Mouse (Mus musculus): ENCODE measurements around the gene Tbc1d2. TPM values are rescaled to one million over a fixed set of nuclear protein-coding genes. Genes with fewer than 3 reads are reported as not detected.
"Not testable (repeated sequence)": the region's sequence is repeated elsewhere in the genome, so short reads cannot be mapped to it uniquely, and the experiment has no call there.

The Tbc1d2 gene
- polyA plus RNA-seq, 1 experiment = 2.4 TPM

GRCm38 (mm10) chr4:46601258-46601843 lies 48.7 kb downstream of the Tbc1d2 start:
- H3K27ac ChIP-seq (replicated peaks; ENCODE audit: low read depth, low read length) = no peak overlapping the region
- peak overlapping the region; percentile 59 for H3K4me3 ChIP-seq (ENCODE audit: insufficient read depth, low read depth, low read length)
- H3K4me1 ChIP-seq (ENCODE audit: control insufficient read depth, insufficient read depth, insufficient read length, low read length) = no peaks in the 10 kb centered on the region

- H3K4me3 ChIP-seq (ENCODE audit: insufficient read depth, low read depth, low read length) = peak overlapping the region; percentile 59
- no peak overlapping the region for H3K27ac ChIP-seq (replicated peaks; ENCODE audit: low read depth, low read length)
Observed at GRCm38 (mm10) chr4:46600473-46601257, 49.3 kb downstream of the Tbc1d2 start.

GRCm38 (mm10) chr4:46599609-46600008 lies 50.4 kb downstream of the Tbc1d2 start:
- not testable (repeated sequence) for H3K4me3 ChIP-seq (ENCODE audit: insufficient read depth, low read depth, low read length); H3K4me1 ChIP-seq (ENCODE audit: control insufficient read depth, insufficient read depth, insufficient read length, low read length); H3K27ac ChIP-seq (replicated peaks; ENCODE audit: low read depth, low read length)

More at GRCm38 (mm10) chr4:46600473-46601257, 49.3 kb downstream of the Tbc1d2 start:
- H3K4me1 ChIP-seq (ENCODE audit: control insufficient read depth, insufficient read depth, insufficient read length, low read length) = no peaks in the 10 kb centered on the region

GRCm38 (mm10) chr4:46598981-46599380 lies 51.0 kb downstream of the Tbc1d2 start:
- Histone ChIP-seq H3K4me3 (ENCODE audit: insufficient read depth, low read depth, low read length) (no peak overlapping the region), H3K4me1 (ENCODE audit: control insufficient read depth, insufficient read depth, insufficient read length, low read length) (no peaks in the 10 kb centered on the region), H3K27ac (replicated peaks; ENCODE audit: low read depth, low read length) (no peak overlapping the region)

- H3K4me3 ChIP-seq (ENCODE audit: insufficient read depth, low read depth, low read length) = no peak overlapping the region
- no peak overlapping the region for H3K27ac ChIP-seq (replicated peaks; ENCODE audit: low read depth, low read length)
- no peaks in the 10 kb centered on the region for H3K4me1 ChIP-seq (ENCODE audit: control insufficient read depth, insufficient read depth, insufficient read length, low read length)
Observed at GRCm38 (mm10) chr4:46598111-46598510, 51.9 kb downstream of the Tbc1d2 start.

- Histone ChIP-seq H3K27ac (replicated peaks; ENCODE audit: low read depth, low read length) (no peak overlapping the region), H3K4me1 (ENCODE audit: control insufficient read depth, insufficient read depth, insufficient read length, low read length) (no peaks in the 10 kb centered on the region), H3K4me3 (ENCODE audit: insufficient read depth, low read depth, low read length) (no peak overlapping the region)
Observed at GRCm38 (mm10) chr4:46597286-46597961, 52.6 kb downstream of the Tbc1d2 start.

GRCm38 (mm10) chr4:46596398-46596797 lies 53.6 kb downstream of the Tbc1d2 start:
- H3K4me3 ChIP-seq (ENCODE audit: insufficient read depth, low read depth, low read length) = no peak overlapping the region
- peaks cover 2% of the 10 kb centered on the region; the same call in 1 of the 2 replicates for H3K4me1 ChIP-seq (ENCODE audit: control insufficient read depth, insufficient read depth, insufficient read length, low read length)
- H3K27ac ChIP-seq (replicated peaks; ENCODE audit: low read depth, low read length) = no peak overlapping the region

GRCm38 (mm10) chr4:46594131-46594530 lies 55.9 kb downstream of the Tbc1d2 start:
- H3K27ac ChIP-seq (replicated peaks; ENCODE audit: low read depth, low read length) = no peak overlapping the region
- H3K4me3 ChIP-seq (ENCODE audit: insufficient read depth, low read depth, low read length) = no peak overlapping the region
- peaks cover 2% of the 10 kb centered on the region; the same call in 1 of the 2 replicates for H3K4me1 ChIP-seq (ENCODE audit: control insufficient read depth, insufficient read depth, insufficient read length, low read length)

GRCm38 (mm10) chr4:46593472-46593871 lies 56.5 kb downstream of the Tbc1d2 start:
- Histone ChIP-seq H3K4me3 (ENCODE audit: insufficient read depth, low read depth, low read length) (no peak overlapping the region), H3K27ac (replicated peaks; ENCODE audit: low read depth, low read length) (no peak overlapping the region), H3K4me1 (ENCODE audit: control insufficient read depth, insufficient read depth, insufficient read length, low read length) (peaks cover 2% of the 10 kb centered on the region; the same call in 1 of the 2 replicates)

GRCm38 (mm10) chr4:46591833-46592520 lies 58.0 kb downstream of the Tbc1d2 start:
- H3K4me1 ChIP-seq (ENCODE audit: control insufficient read depth, insufficient read depth, insufficient read length, low read length) = peaks cover 2% of the 10 kb centered on the region; the same call in 1 of the 2 replicates

GRCm38 (mm10) chr4:46590810-46591209 lies 59.2 kb downstream of the Tbc1d2 start:
- H3K4me3 ChIP-seq (ENCODE audit: insufficient read depth, low read depth, low read length) = no peak overlapping the region
- H3K27ac ChIP-seq (replicated peaks; ENCODE audit: low read depth, low read length) = no peak overlapping the region
- peaks cover 2% of the 10 kb centered on the region; the same call in 1 of the 2 replicates for H3K4me1 ChIP-seq (ENCODE audit: control insufficient read depth, insufficient read depth, insufficient read length, low read length)

More at GRCm38 (mm10) chr4:46591833-46592520, 58.0 kb downstream of the Tbc1d2 start:
- no peak overlapping the region for H3K27ac ChIP-seq (replicated peaks; ENCODE audit: low read depth, low read length)
- no peak overlapping the region for H3K4me3 ChIP-seq (ENCODE audit: insufficient read depth, low read depth, low read length)

GRCm38 (mm10) chr4:46589946-46590684 lies 59.9 kb downstream of the Tbc1d2 start:
- H3K4me1 ChIP-seq (ENCODE audit: control insufficient read depth, insufficient read depth, insufficient read length, low read length) = peaks cover 2% of the 10 kb centered on the region; the same call in 1 of the 2 replicates
- H3K27ac ChIP-seq (replicated peaks; ENCODE audit: low read depth, low read length) = no peak overlapping the region
- no peak overlapping the region for H3K4me3 ChIP-seq (ENCODE audit: insufficient read depth, low read depth, low read length)

- Histone ChIP-seq H3K4me3 (ENCODE audit: insufficient read depth, low read depth, low read length) (no peak overlapping the region), H3K4me1 (ENCODE audit: control insufficient read depth, insufficient read depth, insufficient read length, low read length) (peaks cover 2% of the 10 kb centered on the region; the same call in 1 of the 2 replicates), H3K27ac (replicated peaks; ENCODE audit: low read depth, low read length) (no peak overlapping the region)
Observed at GRCm38 (mm10) chr4:46589151-46589550, 60.9 kb downstream of the Tbc1d2 start.

GRCm38 (mm10) chr4:46586473-46586872 lies 63.5 kb downstream of the Tbc1d2 start:
- Histone ChIP-seq H3K4me3 (ENCODE audit: insufficient read depth, low read depth, low read length) (no peak overlapping the region), H3K27ac (replicated peaks; ENCODE audit: low read depth, low read length) (no peak overlapping the region), H3K4me1 (ENCODE audit: control insufficient read depth, insufficient read depth, insufficient read length, low read length) (no peaks in the 10 kb centered on the region)

All from brown adipose tissue, adult 24 weeks (tissue).